Mouse (Mus musculus): ENCODE results near the gene Sphk1.

- no peak for TF ChIP-seq CTCF (IDR thresholded peaks at IDR 0.05; ENCODE audit: borderline replicate concordance, control insufficient read depth, extremely low read depth, insufficient read depth, low read length, poor library complexity)
- no peak for TF ChIP-seq POLR2A (IDR thresholded peaks at IDR 0.05; ENCODE audit: control insufficient read depth, extremely low read depth, insufficient read depth, low read length, poor library complexity)
Observed at GRCm38 (mm10) chr11:116515330-116516020, 15.2 kb upstream of the Sphk1 start.

Data from thymus, adult 2 months (tissue).